Mouse (Mus musculus): ENCODE measurements around the gene Syne1.

- TF ChIP-seq CTCF (IDR thresholded peaks at IDR 0.05; ENCODE audit: low read depth) (no peak), EP300 (IDR thresholded peaks at IDR 0.05; ENCODE audit: low read depth) (no peak)
Observed at GRCm38 (mm10) chr10:5059983-5060382, 491.3 kb downstream of the Syne1 start.

Data from heart, postnatal 0 days (tissue).